Mouse (Mus musculus) MEL (cell line): ENCODE results near the gene Cyp2d22. TPM values are rescaled to one million over a fixed set of nuclear protein-coding genes. Genes with fewer than 3 reads are reported as not detected.

Source experiments
- DNase-seq: peaks from one replicate; pipeline ENCODE4 v3.0.0; 2011; ENCODE audit warnings: low read depth, low spot score
- H3K27ac ChIP-seq: 2 replicates; pipeline ENCODE4 v1.5.1; 2012; ENCODE audit warnings: low read depth, mild to moderate bottlenecking, control low read depth, low read length, moderate library complexity; ENCODE audit not compliant: control insufficient read depth
- H3K27me3 ChIP-seq, 2 experiments: fragments of 150-350 bp in 1 of 2; sonication (generic) in 1 of 2; 2 replicates each; pipeline ENCODE4 v1.6.1; 2012; ENCODE audit warnings: low read length in 2 of 2, mild to moderate bottlenecking in 2 of 2, improper control_type of control experiment in 1 of 2, moderate library complexity in 1 of 2; ENCODE audit not compliant: insufficient read depth in 2 of 2, control insufficient read depth in 1 of 2
- H3K36me3 ChIP-seq, 2 experiments: 2 replicates each; pipeline ENCODE4 v1.6.1; 2012 to 2014; ENCODE audit warnings: low read length in 2 of 2, improper control_type of control experiment in 1 of 2, inconsistent platforms in 1 of 2, mild to moderate bottlenecking in 1 of 2; ENCODE audit not compliant: insufficient read depth in 2 of 2, control insufficient read depth in 1 of 2
- H3K4me1 ChIP-seq, 2 experiments: fragments of 150-350 bp in 1 of 2; sonication (generic) in 1 of 2; 2 replicates each; pipeline ENCODE4 v1.6.1; 2012; ENCODE audit warnings: low read length in 2 of 2, improper control_type of control experiment in 1 of 2, mild to moderate bottlenecking in 1 of 2; ENCODE audit not compliant: insufficient read depth in 2 of 2, control insufficient read depth in 1 of 2
- H3K4me3 ChIP-seq, 2 experiments: fragments of 150-350 bp in 1 of 2; sonication (generic) in 1 of 2; 2 replicates each; pipeline ENCODE4 v1.5.1; 2012; ENCODE audit warnings: low read depth in 2 of 2, low read length in 2 of 2, mild to moderate bottlenecking in 2 of 2, moderate library complexity in 2 of 2, control low read depth in 1 of 2, improper control_type of control experiment in 1 of 2; ENCODE audit not compliant: control insufficient read depth in 1 of 2, insufficient read depth in 1 of 2
- H3K79me2 ChIP-seq: 2 replicates; pipeline ENCODE4 v1.6.1; 2012; ENCODE audit warnings: mild to moderate bottlenecking, low read length, moderate library complexity; ENCODE audit not compliant: control insufficient read depth, poor library complexity, insufficient read depth
- H3K9ac ChIP-seq: 2 replicates; pipeline ENCODE4 v1.6.1; 2012; ENCODE audit warnings: low read depth, mild to moderate bottlenecking, control low read depth, low read length, moderate library complexity; ENCODE audit not compliant: control insufficient read depth, poor library complexity, severe bottlenecking
- H3K9me3 ChIP-seq: fragments of 150-350 bp; sonication (generic); replicated peaks from 2 replicates; pipeline ENCODE4 v1.6.1; 2012; ENCODE audit warnings: mild to moderate bottlenecking, low read length, improper control_type of control experiment, moderate library complexity; ENCODE audit not compliant: insufficient read depth
- BHLHE40 ChIP-seq: IDR thresholded peaks from 2 replicates; pipeline ENCODE4 v1.6.1; 2012; ENCODE audit warnings: low read depth, mild to moderate bottlenecking, inconsistent platforms, low read length, improper control_type of control experiment, borderline replicate concordance
- CHD1 ChIP-seq: IDR thresholded peaks from 2 replicates; pipeline ENCODE4 v1.6.1; 2012; ENCODE audit warnings: low read depth, mild to moderate bottlenecking, inconsistent platforms, low read length, improper control_type of control experiment
- E2F4 ChIP-seq: IDR thresholded peaks from 2 replicates; pipeline ENCODE4 v1.6.1; 2011; ENCODE audit warnings: low read depth, low read length, improper control_type of control experiment, borderline replicate concordance
- ETS1 ChIP-seq: IDR thresholded peaks from 2 replicates; pipeline ENCODE4 v1.6.1; 2012; ENCODE audit warnings: low read depth, mild to moderate bottlenecking, inconsistent platforms, low read length, improper control_type of control experiment, moderate library complexity
- GATA1 ChIP-seq: IDR thresholded peaks from 2 replicates; pipeline ENCODE4 v1.6.1; 2011; ENCODE audit warnings: low read depth, low read length, improper control_type of control experiment
- KAT2A ChIP-seq: conservative IDR thresholded peaks from 2 replicates; pipeline ENCODE4 v1.6.1; 2012; ENCODE audit warnings: low read depth, low read length, improper control_type of control experiment, inconsistent platforms
- MAFK ChIP-seq: IDR thresholded peaks from 2 replicates; pipeline ENCODE4 v1.6.1; 2011; ENCODE audit warnings: low read depth, mild to moderate bottlenecking, low read length, improper control_type of control experiment, borderline replicate concordance
- MAX ChIP-seq: IDR thresholded peaks from 2 replicates; pipeline ENCODE4 v1.6.1; 2011; ENCODE audit warnings: low read length, improper control_type of control experiment
- MEF2A ChIP-seq: IDR thresholded peaks from 2 replicates; pipeline ENCODE4 v1.6.1; 2014; ENCODE audit warnings: low read depth, mild to moderate bottlenecking, inconsistent platforms, low read length, improper control_type of control experiment; ENCODE audit not compliant: poor library complexity, insufficient replicate concordance, severe bottlenecking; ENCODE audit errors: extremely low read depth
- MXI1 ChIP-seq: IDR thresholded peaks from 2 replicates; pipeline ENCODE4 v1.6.1; 2011; ENCODE audit warnings: mild to moderate bottlenecking, low read depth, low read length, improper control_type of control experiment
- MYB ChIP-seq: IDR thresholded peaks from 2 replicates; pipeline ENCODE4 v1.6.1; 2011; ENCODE audit warnings: mild to moderate bottlenecking, low read depth, low read length, improper control_type of control experiment
- NELFE ChIP-seq: IDR thresholded peaks from 2 replicates; pipeline ENCODE4 v1.6.1; 2011; ENCODE audit warnings: low read depth, low read length, improper control_type of control experiment
- NRF1 ChIP-seq: IDR thresholded peaks from 2 replicates; pipeline ENCODE4 v1.6.1; 2014; ENCODE audit warnings: low read depth, mild to moderate bottlenecking, inconsistent platforms, low read length, improper control_type of control experiment, moderate library complexity; ENCODE audit not compliant: poor library complexity, insufficient read depth, severe bottlenecking
- POLR2A ChIP-seq, 2 experiments: IDR thresholded peaks; 2 replicates each; pipeline ENCODE4 v1.6.1; 2011 to 2012; ENCODE audit warnings: low read length in 2 of 2, mild to moderate bottlenecking in 2 of 2, control low read depth in 1 of 2, improper control_type of control experiment in 1 of 2, low read depth in 1 of 2, moderate library complexity in 1 of 2; ENCODE audit not compliant: control insufficient read depth in 1 of 2, insufficient read depth in 1 of 2, poor library complexity in 1 of 2
- RCOR1 ChIP-seq: IDR thresholded peaks from 2 replicates; pipeline ENCODE4 v1.6.1; 2012; ENCODE audit warnings: low read depth, mild to moderate bottlenecking, inconsistent platforms, low read length, improper control_type of control experiment
- SIN3A ChIP-seq: IDR thresholded peaks from 2 replicates; pipeline ENCODE4 v1.6.1; 2012; ENCODE audit warnings: low read length, improper control_type of control experiment, inconsistent platforms
- TCF12 ChIP-seq: IDR thresholded peaks from 2 replicates; pipeline ENCODE4 v1.6.1; 2014; ENCODE audit warnings: low read depth, mild to moderate bottlenecking, inconsistent platforms, low read length, improper control_type of control experiment, moderate library complexity
- UBTF ChIP-seq: IDR thresholded peaks from 2 replicates; pipeline ENCODE4 v1.6.1; 2012; ENCODE audit warnings: low read depth, mild to moderate bottlenecking, inconsistent platforms, low read length, improper control_type of control experiment, moderate library complexity, borderline replicate concordance; ENCODE audit not compliant: insufficient read depth
- USF1 ChIP-seq: IDR thresholded peaks from 2 replicates; pipeline ENCODE4 v1.6.1; 2014; ENCODE audit warnings: low read depth, mild to moderate bottlenecking, inconsistent platforms, low read length, improper control_type of control experiment, moderate library complexity
- ZKSCAN1 ChIP-seq: IDR thresholded peaks from 2 replicates; pipeline ENCODE4 v1.6.1; 2012; ENCODE audit warnings: low read depth, mild to moderate bottlenecking, inconsistent platforms, low read length, improper control_type of control experiment, moderate library complexity
- ZMIZ1 ChIP-seq: IDR thresholded peaks from 2 replicates; pipeline ENCODE4 v1.6.1; 2012; ENCODE audit warnings: low read depth, mild to moderate bottlenecking, inconsistent platforms, low read length, improper control_type of control experiment, moderate library complexity
- polyA plus RNA-seq, 2 experiments: library from polyadenylated mRNA; stranded (reverse) in 1 of 2; unstranded in 1 of 2; fragments of >175 nt in 1 of 2; fragments of >200 nt in 1 of 2; gene quantifications; 2 replicates each; pipeline versions ENCODE4 v1.2.1 to v1.2.4; 2012; ENCODE audit warnings: low replicate concordance in 2 of 2, low read depth in 1 of 2; ENCODE audit not compliant: insufficient read length in 2 of 2, insufficient read depth in 1 of 2, missing spikeins in 1 of 2
- total RNA-seq: library from RNA; depleted of rRNA; stranded (reverse); fragments of 300-350 nt; gene quantifications from 2 replicates; pipeline ENCODE4 v1.2.3, GENCODE M21; 2012

The Cyp2d22 gene
- total and polyA plus RNA-seq, 3 experiments = 0.10 TPM; not detected in 2

- Histone ChIP-seq H3K4me1 (peaks cover 16 to 50% of the 10 kb centered on the region in 2 experiments), H3K36me3 (peaks cover 0 to 43% of the 10 kb centered on the region in 2 experiments; a peak in 2 of 4 replicates), H3K9ac (peak overlapping the region; percentile 94), H3K9me3 (no peaks in the 10 kb centered on the region), H3K27ac (peak overlapping the region; percentile 98), H3K27me3 (no peaks in the 10 kb centered on the region), H3K79me2 (peaks cover 31% of the 10 kb centered on the region), H3K4me3 (peak overlapping the region; percentile 78 to 79)
- peak; percentile 88 for DNase-seq
- peak; percentile 77 for TF ChIP-seq GATA1
- TF ChIP-seq RCOR1 = no peak
- peak; percentile 80; the same call in 1 of the 2 replicates for TF ChIP-seq BHLHE40
- TF ChIP-seq POLR2A (IDR thresholded peaks at IDR 0.05; ENCODE audit: control insufficient read depth in 1 of 2, insufficient read depth in 1 of 2, low read depth in 1 of 2, low read length in 2 of 2, poor library complexity in 1 of 2) = peak in 1 of 2 experiments; percentile 80; a peak in 2 of 4 replicates
- TF ChIP-seq NRF1 = no peak; the same call in 1 of the 2 replicates
- peak; percentile 9; the same call in 1 of the 2 replicates for TF ChIP-seq SIN3A
- peak; percentile 50; the same call in 1 of the 2 replicates for TF ChIP-seq NELFE
- TF ChIP-seq ZMIZ1 = no peak; the same call in none of the 2 replicates
- TF ChIP-seq MXI1 = peak; percentile 42
- no peak; the same call in 1 of the 2 replicates for TF ChIP-seq MAFK
- no peak for TF ChIP-seq UBTF
- TF ChIP-seq ETS1 = peak; percentile 56; the same call in 1 of the 2 replicates
- TF ChIP-seq ZKSCAN1 = 0 out of 2 replicates have a peak, but pooled peaks have one; percentile 29
- no peak; the same call in 1 of the 2 replicates for TF ChIP-seq CHD1
- TF ChIP-seq KAT2A = no peak
- TF ChIP-seq TCF12 = 0 out of 2 replicates have a peak, but pooled peaks have one; percentile 28
- TF ChIP-seq USF1 = no peak
- TF ChIP-seq E2F4 = no peak
- TF ChIP-seq MAX = no peak; the same call in 1 of the 2 replicates
- 0 out of 2 replicates have a peak, but pooled peaks have one; percentile 19 for TF ChIP-seq MEF2A
- TF ChIP-seq MYB = no peak
Observed at GRCm38 (mm10) chr15:82340414-82341035, 39.5 kb downstream of the Cyp2d22 start.
